Mouse (Mus musculus) gastrocnemius, postnatal 25 days (tissue): ENCODE measurements at regions not wholly inside any gene's neighbourhood (a gene's known extent, or its start where the extent isn't known, plus 50 kb on each side); places are given as distances from the start of the nearest gene placed in this dataset.

Source experiments
- DNase-seq: peaks from one replicate; pipeline ENCODE4 v3.0.0; 2022

GRCm38 (mm10) chr19:27563592-27563991, 134.0 kb upstream of the Pum3 start:
- DNase-seq: no peak

- no peak for DNase-seq
Observed at GRCm38 (mm10) chr19:27558199-27558598, 128.6 kb upstream of the Pum3 start.

GRCm38 (mm10) chr19:27556697-27557096, 127.1 kb upstream of the Pum3 start:
- DNase-seq: no peak

GRCm38 (mm10) chr19:27554841-27555240, 125.2 kb upstream of the Pum3 start:
- DNase-seq: no peak

GRCm38 (mm10) chr19:27553266-27553665, 123.6 kb upstream of the Pum3 start:
- no peak for DNase-seq

- DNase-seq: no peak
Observed at GRCm38 (mm10) chr19:27537746-27538145, 108.1 kb upstream of the Pum3 start.

- no peak for DNase-seq
Observed at GRCm38 (mm10) chr19:27537066-27537465, 107.4 kb upstream of the Pum3 start.

- DNase-seq: no peak
Observed at GRCm38 (mm10) chr19:27527940-27528558, 98.4 kb upstream of the Pum3 start.

GRCm38 (mm10) chr19:27519326-27520061, 89.9 kb upstream of the Pum3 start:
- no peak for DNase-seq

GRCm38 (mm10) chr19:27514267-27514666, 84.6 kb upstream of the Pum3 start:
- no peak for DNase-seq

- DNase-seq: no peak
Observed at GRCm38 (mm10) chr19:27513535-27513934, 83.9 kb upstream of the Pum3 start.

- DNase-seq: no peak
Observed at GRCm38 (mm10) chr19:27511340-27511739, 81.7 kb upstream of the Pum3 start.

GRCm38 (mm10) chr19:27509956-27510639, 80.5 kb upstream of the Pum3 start:
- DNase-seq: no peak

GRCm38 (mm10) chr19:27498278-27498677, 68.7 kb upstream of the Pum3 start:
- DNase-seq: no peak

- DNase-seq: peak; percentile 15
Observed at GRCm38 (mm10) chr19:27492468-27492867, 62.8 kb upstream of the Pum3 start.

GRCm38 (mm10) chr19:27491873-27492272, 62.2 kb upstream of the Pum3 start:
- no peak for DNase-seq

GRCm38 (mm10) chr19:27489053-27489452, 59.4 kb upstream of the Pum3 start:
- DNase-seq: no peak
